ENCODE assay signal across 15 mouse cellular contexts in genomic region chr1:168295782-168296181, GRCm38 (mm10).
"Had no signal": no experiment of that assay in that cellular context is flagged by ENCODE, and none has a peak within 500 bp of the region (broad histone marks: within the 10 kb centered on the region; RNA-seq: fewer than 3 reads in every experiment).

No protein-coding gene starts in this region.

- DNase-seq: kidney, adult 11 months; kidney, adult 9 months; kidney, postnatal 36 days; left cerebral cortex, postnatal 4 days; lung, adult 2 months; lung, postnatal 36 days; right cerebral cortex, postnatal 4 days; spleen, adult 18-20 months; thymus, postnatal 4 days had no signal

- H3K27me3 ChIP-seq: midbrain, embryonic 13.5 days had no signal

- H3K9ac ChIP-seq: liver, embryonic 15.5 days; midbrain, embryonic 13.5 days had no signal

- H3K4me3 ChIP-seq: layer of hippocampus, adult 2 months; liver, embryonic 15.5 days; midbrain, embryonic 13.5 days had no signal

- H3K36me3 ChIP-seq: liver, embryonic 15.5 days; midbrain, embryonic 13.5 days had no signal

- ATAC-seq: lung, postnatal 0 days; midbrain, embryonic 13.5 days had no signal

- H3K27ac ChIP-seq: kidney, postnatal 0 days; layer of hippocampus, adult 2 months; liver, embryonic 15.5 days; midbrain, embryonic 13.5 days had no signal

- H3K4me2 ChIP-seq: liver, embryonic 11.5 days; liver, embryonic 15.5 days; midbrain, embryonic 13.5 days had no signal

- H3K9me3 ChIP-seq: liver, embryonic 15.5 days; midbrain, embryonic 13.5 days had no signal
